Mouse (Mus musculus): ENCODE data around the gene Gm20388. TPM values are rescaled to one million over a fixed set of nuclear protein-coding genes. Genes with fewer than 3 reads are reported as not detected.

Gm20388 gene
- total and polyA plus RNA-seq, 3 experiments: 0.02 to 0.05 TPM; not detected in 1

DNA sequence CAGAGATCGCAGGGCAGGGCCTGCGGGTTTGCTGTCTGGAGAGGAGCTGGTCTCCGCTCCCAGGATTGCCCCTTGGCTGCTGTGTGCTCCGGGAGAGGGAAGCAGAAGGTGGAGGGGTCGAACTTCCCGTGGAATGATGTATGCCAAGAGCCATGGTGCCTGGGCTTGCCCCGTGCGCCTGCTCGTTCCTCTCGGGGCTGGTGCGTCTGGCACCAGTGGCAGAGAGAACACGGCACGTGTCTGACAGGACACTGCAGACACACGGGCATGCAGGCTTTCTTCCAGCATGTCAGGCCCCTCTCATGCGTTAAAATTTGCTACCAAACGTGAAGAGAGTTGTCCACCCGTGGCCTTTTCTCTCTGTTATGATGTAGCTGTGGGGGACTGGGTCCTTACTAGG, 4401.1 kb downstream of the Gm20388 start:
- TF ChIP-seq POLR2AphosphoS5 (IDR thresholded peaks at IDR 0.05; ENCODE audit: insufficient replicate concordance, low read depth, low read length): no peak
- DNase-seq (ENCODE audit: low spot score) (no peak), ATAC-seq (ENCODE audit: extremely low read depth, insufficient number of reproducible peaks, low FRiP score, poor library complexity, severe bottlenecking) (no peak)
- H3K4me1 ChIP-seq (ENCODE audit: insufficient read depth, low read depth, low read length): no peaks in the 10 kb centered on the region
- no peak overlapping the region for H3K4me3 ChIP-seq (ENCODE audit: low read depth, low read length)
- no peaks in the 10 kb centered on the region for H3K36me3 ChIP-seq (replicated peaks)
- H3K27me3 ChIP-seq (ENCODE audit: insufficient read depth, low read length): no peaks in the 10 kb centered on the region; the same call in 1 of the 2 replicates
- H3K9me3 ChIP-seq (replicated peaks): peaks cover 58% of the 10 kb centered on the region

DNA sequence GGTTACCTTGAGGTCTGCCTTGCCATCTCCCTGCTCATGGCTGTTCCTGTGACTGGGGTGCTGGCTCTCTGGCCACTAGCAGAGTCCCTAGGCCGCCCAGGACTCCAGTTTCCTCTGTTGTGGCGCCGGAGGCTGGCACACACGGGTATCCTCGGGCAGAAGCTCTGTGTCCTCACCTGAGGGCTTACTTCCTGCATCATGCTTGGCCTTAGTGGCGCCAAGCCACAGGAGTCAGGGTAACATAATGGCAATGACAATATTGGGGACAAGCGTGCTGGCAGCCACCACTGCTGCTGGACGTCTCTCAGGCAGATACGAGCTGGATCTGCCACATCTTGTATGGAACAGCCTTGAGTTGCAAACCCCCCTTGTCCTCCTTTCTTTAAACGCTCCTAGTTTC, 4401.6 kb downstream of the Gm20388 start:
- no peaks in the 10 kb centered on the region for H3K36me3 ChIP-seq (replicated peaks)

DNA sequence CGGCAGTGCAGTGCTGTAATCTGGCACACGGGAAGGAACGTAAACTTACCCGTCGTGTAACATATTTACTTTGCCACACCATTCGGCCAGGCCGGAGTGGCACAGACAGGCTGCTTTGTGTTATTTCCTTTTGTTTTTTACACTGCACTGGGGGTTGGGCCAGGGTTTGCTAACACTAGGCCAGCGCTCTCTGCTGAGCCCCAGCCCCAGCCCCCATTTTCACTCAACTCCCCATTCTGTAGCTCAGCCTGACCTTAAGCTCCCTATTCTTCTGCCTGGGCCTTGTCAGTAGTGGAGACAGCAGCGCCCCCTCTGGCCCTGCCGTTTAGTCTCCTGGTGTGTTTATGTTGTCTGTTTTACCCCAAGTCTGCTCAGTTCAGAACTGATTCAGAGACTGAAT, 4404.2 kb downstream of the Gm20388 start:
- no peaks in the 10 kb centered on the region for H3K36me3 ChIP-seq (replicated peaks)
- H3K4me3 ChIP-seq (ENCODE audit: low read depth, low read length): no peak overlapping the region

More for the DNA sequence above, 4401.6 kb downstream of the Gm20388 start:
- H3K9me3 ChIP-seq (replicated peaks): peaks cover 62% of the 10 kb centered on the region
- H3K27me3 ChIP-seq (ENCODE audit: insufficient read depth, low read length): no peaks in the 10 kb centered on the region; the same call in 1 of the 2 replicates
- DNase-seq (ENCODE audit: low spot score) (no peak), ATAC-seq (ENCODE audit: extremely low read depth, insufficient number of reproducible peaks, low FRiP score, poor library complexity, severe bottlenecking) (no peak)
- no peak overlapping the region for H3K4me3 ChIP-seq (ENCODE audit: low read depth, low read length)
- no peak for TF ChIP-seq POLR2AphosphoS5 (IDR thresholded peaks at IDR 0.05; ENCODE audit: insufficient replicate concordance, low read depth, low read length)
- no peak for TF ChIP-seq CTCF (IDR thresholded peaks at IDR 0.05; ENCODE audit: low read depth, low read length)
- no peak for TF ChIP-seq TAL1 (conservative IDR thresholded peaks at IDR 0.05; ENCODE audit: low read depth, low read length)
- TF ChIP-seq GATA1 (IDR thresholded peaks at IDR 0.05; ENCODE audit: borderline replicate concordance, low read length): no peak
- no peak for TF ChIP-seq GATA2 (IDR thresholded peaks at IDR 0.05; ENCODE audit: borderline replicate concordance, low read depth, low read length)
- no peaks in the 10 kb centered on the region for H3K4me1 ChIP-seq (ENCODE audit: insufficient read depth, low read depth, low read length)

DNA sequence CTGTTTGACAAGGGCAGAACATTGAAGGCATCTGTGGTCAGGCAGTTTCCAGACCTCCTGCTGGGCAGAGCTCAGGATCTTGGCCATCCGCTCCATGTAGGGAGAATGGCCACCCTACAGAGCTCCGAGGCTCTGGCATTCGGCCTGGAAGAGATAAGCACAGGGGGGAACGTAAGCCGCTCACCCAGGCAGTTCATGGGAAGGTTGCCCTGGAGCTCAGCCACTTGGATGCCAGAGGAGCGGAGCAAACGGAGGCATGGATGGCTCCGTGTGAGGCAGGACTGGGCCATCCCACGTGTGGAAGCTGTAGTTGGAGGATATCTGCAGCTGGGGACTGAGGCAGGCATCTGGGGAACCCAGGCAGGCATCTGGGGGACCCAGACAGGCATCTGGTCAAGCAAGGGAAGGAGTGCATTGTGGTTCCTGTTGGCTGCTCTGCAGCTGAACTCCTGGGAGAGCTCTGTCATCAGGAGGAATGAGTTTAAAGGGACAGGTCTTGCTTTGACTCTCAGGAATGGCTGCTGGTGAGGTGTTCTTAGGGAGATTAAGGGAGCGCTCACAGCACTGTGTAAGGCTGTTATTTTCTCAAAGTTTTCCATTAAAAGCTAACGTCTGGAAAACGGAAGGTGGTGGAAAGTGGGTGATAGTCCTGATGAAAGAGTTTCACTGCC, 4406.0 kb downstream of the Gm20388 start:
- DNase-seq (ENCODE audit: low spot score): no peak
- peaks cover 65% of the 10 kb centered on the region for H3K9me3 ChIP-seq (replicated peaks)
- H3K27me3 ChIP-seq (ENCODE audit: insufficient read depth, low read length): no peaks in the 10 kb centered on the region; the same call in 1 of the 2 replicates
- TF ChIP-seq POLR2AphosphoS5 (IDR thresholded peaks at IDR 0.05; ENCODE audit: insufficient replicate concordance, low read depth, low read length) (no peak), TAL1 (conservative IDR thresholded peaks at IDR 0.05; ENCODE audit: low read depth, low read length) (no peak), GATA2 (IDR thresholded peaks at IDR 0.05; ENCODE audit: borderline replicate concordance, low read depth, low read length) (no peak), CTCF (IDR thresholded peaks at IDR 0.05; ENCODE audit: low read depth, low read length) (no peak), GATA1 (IDR thresholded peaks at IDR 0.05; ENCODE audit: borderline replicate concordance, low read length) (no peak)
- no peak for ATAC-seq (ENCODE audit: extremely low read depth, insufficient number of reproducible peaks, low FRiP score, poor library complexity, severe bottlenecking)
- no peaks in the 10 kb centered on the region for H3K36me3 ChIP-seq (replicated peaks)
- no peak overlapping the region for H3K4me3 ChIP-seq (ENCODE audit: low read depth, low read length)
- no peaks in the 10 kb centered on the region for H3K4me1 ChIP-seq (ENCODE audit: insufficient read depth, low read depth, low read length)

More for the DNA sequence above, 4404.2 kb downstream of the Gm20388 start:
- ATAC-seq (ENCODE audit: extremely low read depth, insufficient number of reproducible peaks, low FRiP score, poor library complexity, severe bottlenecking) (no peak), DNase-seq (ENCODE audit: low spot score) (no peak)
- Histone ChIP-seq H3K27me3 (ENCODE audit: insufficient read depth, low read length) (no peaks in the 10 kb centered on the region; the same call in 1 of the 2 replicates), H3K9me3 (replicated peaks) (peaks cover 65% of the 10 kb centered on the region), H3K4me1 (ENCODE audit: insufficient read depth, low read depth, low read length) (no peaks in the 10 kb centered on the region)
- TF ChIP-seq GATA2 (IDR thresholded peaks at IDR 0.05; ENCODE audit: borderline replicate concordance, low read depth, low read length) (no peak), GATA1 (IDR thresholded peaks at IDR 0.05; ENCODE audit: borderline replicate concordance, low read length) (no peak), POLR2AphosphoS5 (IDR thresholded peaks at IDR 0.05; ENCODE audit: insufficient replicate concordance, low read depth, low read length) (no peak), CTCF (IDR thresholded peaks at IDR 0.05; ENCODE audit: low read depth, low read length) (no peak), TAL1 (conservative IDR thresholded peaks at IDR 0.05; ENCODE audit: low read depth, low read length) (no peak)

DNA sequence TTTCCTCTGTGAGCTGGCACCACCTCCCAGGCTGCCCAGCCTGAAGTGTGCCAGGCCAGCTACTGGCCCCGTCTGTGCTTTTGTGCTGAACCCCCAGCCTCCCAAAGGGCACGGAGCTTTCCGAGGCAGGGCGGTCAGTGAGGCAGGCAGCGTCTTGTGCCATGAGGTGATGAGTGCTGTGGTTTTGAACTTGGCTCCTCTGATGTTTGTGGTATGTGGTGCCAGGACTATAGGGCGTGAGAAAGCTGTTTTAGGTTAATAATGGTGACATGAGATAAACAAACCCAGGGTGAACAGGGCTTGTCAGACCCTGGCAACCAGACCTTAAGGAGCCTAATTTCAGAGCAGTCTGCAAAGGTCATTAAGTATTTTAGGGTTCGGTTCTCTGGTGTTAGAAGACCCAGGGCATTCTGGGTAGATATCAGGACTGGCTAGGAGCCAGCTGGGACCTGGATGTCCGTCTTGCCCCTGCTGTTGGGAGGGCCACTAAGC, 4406.6 kb downstream of the Gm20388 start:
- peaks cover 62% of the 10 kb centered on the region for H3K9me3 ChIP-seq (replicated peaks)
- no peak for TF ChIP-seq GATA1 (IDR thresholded peaks at IDR 0.05; ENCODE audit: borderline replicate concordance, low read length)
- TF ChIP-seq CTCF (IDR thresholded peaks at IDR 0.05; ENCODE audit: low read depth, low read length): no peak
- TF ChIP-seq TAL1 (conservative IDR thresholded peaks at IDR 0.05; ENCODE audit: low read depth, low read length): no peak
- no peak for TF ChIP-seq GATA2 (IDR thresholded peaks at IDR 0.05; ENCODE audit: borderline replicate concordance, low read depth, low read length)
- TF ChIP-seq POLR2AphosphoS5 (IDR thresholded peaks at IDR 0.05; ENCODE audit: insufficient replicate concordance, low read depth, low read length): no peak
- H3K36me3 ChIP-seq (replicated peaks): no peaks in the 10 kb centered on the region

DNA sequence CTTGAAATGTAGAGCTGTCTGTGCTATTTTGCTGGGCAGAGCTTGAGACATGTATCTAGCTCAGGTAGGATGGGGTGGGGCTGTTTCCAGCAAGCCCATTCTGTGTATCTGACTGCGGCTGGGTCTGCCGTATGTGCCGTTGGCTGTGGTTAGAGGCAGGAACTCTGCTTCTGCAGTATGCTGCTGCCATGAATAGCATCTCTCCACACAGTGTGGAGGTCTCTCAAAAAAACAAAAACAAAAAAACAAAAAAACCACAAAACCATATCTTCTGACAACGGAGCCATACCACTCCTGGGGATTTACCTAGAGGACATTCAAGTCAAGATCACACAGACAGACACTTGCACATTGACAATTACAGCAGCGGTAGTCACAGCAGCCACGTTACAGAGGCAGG, 4407.2 kb downstream of the Gm20388 start:
- no peak for DNase-seq (ENCODE audit: low spot score)
- Histone ChIP-seq H3K4me1 (ENCODE audit: insufficient read depth, low read depth, low read length) (no peaks in the 10 kb centered on the region), H3K27me3 (ENCODE audit: insufficient read depth, low read length) (no peaks in the 10 kb centered on the region; the same call in 1 of the 2 replicates), H3K9me3 (replicated peaks) (peaks cover 64% of the 10 kb centered on the region), H3K36me3 (replicated peaks) (no peaks in the 10 kb centered on the region), H3K4me3 (ENCODE audit: low read depth, low read length) (no peak overlapping the region)
- TF ChIP-seq GATA2 (IDR thresholded peaks at IDR 0.05; ENCODE audit: borderline replicate concordance, low read depth, low read length) (no peak), GATA1 (IDR thresholded peaks at IDR 0.05; ENCODE audit: borderline replicate concordance, low read length) (no peak), CTCF (IDR thresholded peaks at IDR 0.05; ENCODE audit: low read depth, low read length) (no peak), POLR2AphosphoS5 (IDR thresholded peaks at IDR 0.05; ENCODE audit: insufficient replicate concordance, low read depth, low read length) (no peak), TAL1 (conservative IDR thresholded peaks at IDR 0.05; ENCODE audit: low read depth, low read length) (no peak)
- no peak for ATAC-seq (ENCODE audit: extremely low read depth, insufficient number of reproducible peaks, low FRiP score, poor library complexity, severe bottlenecking)

More for the DNA sequence above, 4406.6 kb downstream of the Gm20388 start:
- Histone ChIP-seq H3K4me3 (ENCODE audit: low read depth, low read length) (no peak overlapping the region), H3K27me3 (ENCODE audit: insufficient read depth, low read length) (no peaks in the 10 kb centered on the region; the same call in 1 of the 2 replicates), H3K4me1 (ENCODE audit: insufficient read depth, low read depth, low read length) (no peaks in the 10 kb centered on the region)
- DNase-seq (ENCODE audit: low spot score): no peak
- ATAC-seq (ENCODE audit: extremely low read depth, insufficient number of reproducible peaks, low FRiP score, poor library complexity, severe bottlenecking): no peak

All from G1E (cell line).